Mouse (Mus musculus) embryonic facial prominence, embryonic 11.5 days (tissue): ENCODE data around the gene Golph3. TPM values are rescaled to one million over a fixed set of nuclear protein-coding genes. Genes with fewer than 3 reads are reported as not detected.
A peak's percentile ranks its signal among the peaks of the same experiment; 100 is the strongest.

ENCODE experiments used
- ATAC-seq: fragments of 200-750 bp; cut with Nextera tagmentation; replicated peaks from 2 replicates; pipeline ENCODE4 v1.8.0; 2017; ENCODE audit warnings: low read depth; ENCODE audit not compliant: insufficient number of reproducible peaks, low FRiP score, low TSS enrichment
- DNase-seq: peaks from one replicate; pipeline ENCODE4 v3.0.0-alpha.2; 2015; ENCODE audit warnings: low spot score
- H3K27ac ChIP-seq: fragments of 300-500 bp; sonication (generic); replicated peaks from 2 replicates; pipeline ENCODE4 v1.5.1; 2014; ENCODE audit warnings: mild to moderate bottlenecking, low read depth, low read length, control low read depth
- H3K27me3 ChIP-seq: fragments of 300-500 bp; sonication (generic); 2 replicates; pipeline ENCODE4 v1.6.1; 2014; ENCODE audit warnings: mild to moderate bottlenecking, low read length, moderate library complexity, mixed read lengths; ENCODE audit not compliant: control insufficient read depth, insufficient read depth
- H3K36me3 ChIP-seq: fragments of 300-500 bp; sonication (generic); replicated peaks from 2 replicates; pipeline ENCODE4 v1.6.1; 2014; ENCODE audit warnings: low read depth, mild to moderate bottlenecking, low read length, moderate library complexity, mixed read lengths; ENCODE audit not compliant: control insufficient read depth, insufficient read depth
- H3K4me1 ChIP-seq: fragments of 300-500 bp; sonication (generic); 2 replicates; pipeline ENCODE4 v1.6.1; 2014; ENCODE audit warnings: low read length, mixed read lengths; ENCODE audit not compliant: control insufficient read depth, insufficient read depth
- H3K4me2 ChIP-seq: fragments of 300-500 bp; sonication (generic); 2 replicates; pipeline ENCODE4 v1.6.1; 2014; ENCODE audit warnings: low read depth, mild to moderate bottlenecking, control low read depth, low read length, moderate library complexity
- H3K4me3 ChIP-seq: fragments of 300-500 bp; sonication (generic); 2 replicates; pipeline ENCODE4 v1.5.1; 2014; ENCODE audit warnings: low read depth, low read length, control low read depth
- H3K9ac ChIP-seq: fragments of 300-500 bp; sonication (generic); replicated peaks from 2 replicates; pipeline ENCODE4 v1.6.1; 2014; ENCODE audit warnings: mild to moderate bottlenecking, control low read depth, low read length
- H3K9me3 ChIP-seq: fragments of 300-500 bp; sonication (generic); replicated peaks from 2 replicates; pipeline ENCODE4 v1.6.1; 2016; ENCODE audit warnings: mild to moderate bottlenecking, low read length, inconsistent platforms, mixed read lengths; ENCODE audit not compliant: control insufficient read depth
- WGBS: fragments of 180-500 bp; shearing (Covaris S2); extraction: QIAGEN DNeasy Blood & Tissue Kit; methylation state at CpG from one replicate; pipeline ENCODE4 v1.1.7; 2014; 5-methylcytosine and 5-hydroxymethylcytosine counted together
- polyA plus RNA-seq: library from polyadenylated mRNA; unstranded; fragments of >200 nt; fragmentation: Nextera tagmentation; extraction: Ambion mirVana; gene quantifications from 2 replicates; pipeline ENCODE4 v1.2.1, GENCODE M21; 2014

Golph3 gene
- polyA plus RNA-seq, 1 experiment from 2014 or later, result 125 TPM

- H3K4me2 ChIP-seq, result no peak overlapping the region
- 91% methylated on average over 3 of the region's 3 CpGs for WGBS
- H3K36me3 ChIP-seq, result no peaks in the 10 kb centered on the region
- DNase-seq (no peak), ATAC-seq (no peak)
- H3K4me1 ChIP-seq, result 0 out of 2 replicates have a peak, but pooled peaks cover 3% of the 10 kb centered on the region
- H3K9ac ChIP-seq, result no peak overlapping the region
- no peak overlapping the region for H3K4me3 ChIP-seq
- H3K9me3 ChIP-seq, result no peaks in the 10 kb centered on the region; the same call in 1 of the 2 replicates
- H3K27ac ChIP-seq, result no peak overlapping the region
- H3K27me3 ChIP-seq, result no peaks in the 10 kb centered on the region
Observed at GRCm38 (mm10) chr15:12380057-12380456, 58.8 kb downstream of the Golph3 start.

GRCm38 (mm10) chr15:12380548-12380947, 59.3 kb downstream of the Golph3 start:
- no peaks in the 10 kb centered on the region for H3K27me3 ChIP-seq
- H3K36me3 ChIP-seq, result no peaks in the 10 kb centered on the region
- ATAC-seq (no peak), DNase-seq (peak; percentile 33)
- H3K27ac ChIP-seq, result no peak overlapping the region
- no peaks in the 10 kb centered on the region; the same call in 1 of the 2 replicates for H3K9me3 ChIP-seq
- H3K9ac ChIP-seq, result no peak overlapping the region
- no peak overlapping the region for H3K4me3 ChIP-seq
- H3K4me1 ChIP-seq, result 0 out of 2 replicates have a peak, but pooled peaks cover 3% of the 10 kb centered on the region
- H3K4me2 ChIP-seq, result no peak overlapping the region
- 46% methylated on average over 5 of the region's 5 CpGs for WGBS

GRCm38 (mm10) chr15:12384679-12385078, 63.4 kb downstream of the Golph3 start:
- H3K4me1 ChIP-seq, result no peaks in the 10 kb centered on the region
- H3K27me3 ChIP-seq, result no peaks in the 10 kb centered on the region
- H3K4me2 ChIP-seq, result no peak overlapping the region
- no peak overlapping the region for H3K27ac ChIP-seq
- no peak overlapping the region for H3K4me3 ChIP-seq
- H3K9ac ChIP-seq, result no peak overlapping the region
- H3K9me3 ChIP-seq, result no peaks in the 10 kb centered on the region; the same call in 1 of the 2 replicates
- 90% methylated on average over 12 of the region's 13 CpGs for WGBS
- no peak for ATAC-seq
- DNase-seq, result no peak
- no peaks in the 10 kb centered on the region for H3K36me3 ChIP-seq

- DNase-seq (no peak), ATAC-seq (no peak)
- no peaks in the 10 kb centered on the region for H3K4me1 ChIP-seq
- no peaks in the 10 kb centered on the region for H3K9me3 ChIP-seq
- no peak overlapping the region for H3K4me2 ChIP-seq
- no peak overlapping the region for H3K27ac ChIP-seq
- no peak overlapping the region for H3K4me3 ChIP-seq
- no peaks in the 10 kb centered on the region for H3K36me3 ChIP-seq
- H3K9ac ChIP-seq, result no peak overlapping the region
- 80% methylated on average over 15 of the region's 15 CpGs for WGBS
- no peaks in the 10 kb centered on the region for H3K27me3 ChIP-seq
Observed at GRCm38 (mm10) chr15:12388726-12389489, 67.7 kb downstream of the Golph3 start.

- Histone ChIP-seq H3K4me3 (no peak overlapping the region), H3K4me2 (no peak overlapping the region), H3K36me3 (no peaks in the 10 kb centered on the region), H3K9me3 (no peaks in the 10 kb centered on the region), H3K27ac (no peak overlapping the region), H3K9ac (no peak overlapping the region), H3K4me1 (no peaks in the 10 kb centered on the region), H3K27me3 (no peaks in the 10 kb centered on the region)
- ATAC-seq (no peak), DNase-seq (no peak)
- WGBS, result 85% methylated on average over 10 of the region's 10 CpGs
Observed at GRCm38 (mm10) chr15:12394758-12395157, 73.5 kb downstream of the Golph3 start.

- Histone ChIP-seq H3K9ac (no peak overlapping the region), H3K4me1 (no peaks in the 10 kb centered on the region), H3K27me3 (no peaks in the 10 kb centered on the region), H3K36me3 (no peaks in the 10 kb centered on the region), H3K27ac (no peak overlapping the region), H3K4me2 (no peak overlapping the region), H3K9me3 (no peaks in the 10 kb centered on the region), H3K4me3 (no peak overlapping the region)
- 79% methylated on average over 6 of the region's 6 CpGs for WGBS
- no peak for ATAC-seq
- no peak for DNase-seq
Observed at GRCm38 (mm10) chr15:12397032-12397431, 75.8 kb downstream of the Golph3 start.

Other genes starting within 250 kb of the Golph3 start
- gene Zfr, start 203.6 kb upstream of the Golph3 start, polyA plus RNA-seq, result 112 and 123 TPM in 2 replicates
- gene Mtmr12, start 116.4 kb upstream of the Golph3 start, polyA plus RNA-seq, result 17.6 and 17.8 TPM in 2 replicates
- 1.1 TPM in 1 of 2 replicates, not detected in the other for gene 1810049J17Rik, start 449 bp downstream of the Golph3 start, polyA plus RNA-seq